Mouse (Mus musculus) cortical plate, adult 2 months (tissue): ENCODE results near the gene Prrc2b. TPM values are rescaled to one million over a fixed set of nuclear protein-coding genes. Genes with fewer than 3 reads are reported as not detected.

Experiments
- H3K27ac ChIP-seq: fragments of 200-500 bp; 2 replicates; pipeline ENCODE4 v1.5.1; 2012; ENCODE audit warnings: low read length, control low read depth, inconsistent platforms; ENCODE audit not compliant: insufficient read depth
- H3K4me1 ChIP-seq: fragments of 200-500 bp; 2 replicates; pipeline ENCODE4 v1.6.1; 2011; ENCODE audit warnings: low read length; ENCODE audit not compliant: control insufficient read depth, insufficient read depth
- H3K4me3 ChIP-seq: fragments of 200-500 bp; 2 replicates; pipeline ENCODE4 v1.5.1; 2011; ENCODE audit warnings: mild to moderate bottlenecking, low read length, control low read depth; ENCODE audit not compliant: insufficient read depth
- CTCF ChIP-seq: fragments of 200-500 bp; IDR thresholded peaks from 2 replicates; pipeline ENCODE4 v1.5.1; 2011; ENCODE audit warnings: mild to moderate bottlenecking, control low read depth, low read length; ENCODE audit not compliant: insufficient read depth; ENCODE audit errors: extremely low read depth
- POLR2A ChIP-seq: fragments of 200-500 bp; IDR thresholded peaks from 2 replicates; pipeline ENCODE4 v1.6.1; 2011; ENCODE audit warnings: mild to moderate bottlenecking, low read length, control low read depth; ENCODE audit not compliant: insufficient read depth; ENCODE audit errors: extremely low read depth
- polyA plus RNA-seq: library from polyadenylated mRNA; depleted of rRNA; stranded (reverse); fragments of >200 nt; gene quantifications from 2 replicates; pipeline ENCODE4 v1.2.3, GENCODE M21; 2012; rRNA removed

Prrc2b gene
- 97.6 and 99.1 TPM in 2 replicates for polyA plus RNA-seq

GRCm38 (mm10) chr2:32150924-32151659 lies at the start of gene Prrc2b:
Gene Prrc2b (plus strand): TSS chr2:32151082.
- TF ChIP-seq CTCF = no peak
- TF ChIP-seq POLR2A = no peak

DNA sequence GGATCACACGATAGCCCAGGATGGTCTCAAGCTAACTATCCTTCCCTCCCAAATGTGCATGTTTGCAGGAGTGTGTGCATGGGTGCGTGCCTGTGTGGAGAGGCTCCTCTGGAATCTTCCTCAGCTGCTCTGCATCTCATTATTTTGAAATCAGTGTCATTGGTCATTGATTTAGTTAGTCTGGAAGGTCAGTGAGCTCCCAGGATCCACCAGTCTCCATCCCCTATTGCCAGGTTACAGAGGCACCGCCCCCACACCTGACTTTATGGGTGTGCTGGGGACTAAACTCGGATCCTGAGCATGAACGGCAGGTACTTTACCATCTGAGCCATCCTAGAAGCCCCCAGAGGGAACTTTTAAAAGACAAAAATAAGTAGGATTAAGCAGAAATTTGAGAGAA lies 47.9 kb upstream of the Prrc2b start:
- Histone ChIP-seq H3K27ac (no peak overlapping the region), H3K4me1 (peaks cover 14% of the 10 kb centered on the region), H3K4me3 (no peak overlapping the region)
- TF ChIP-seq CTCF (no peak), POLR2A (no peak)

More at GRCm38 (mm10) chr2:32150924-32151659, at the start of gene Prrc2b:
- H3K27ac ChIP-seq = peak within 1 kb of the TSS; percentile 97
- peaks cover 8% of the 10 kb centered on the region; the same call in 1 of the 2 replicates for H3K4me1 ChIP-seq
- H3K4me3 ChIP-seq = peak within 1 kb of the TSS; percentile 89

GRCm38 (mm10) chr2:32103557-32103956 lies 47.3 kb upstream of the Prrc2b start:
- Histone ChIP-seq H3K27ac (peak overlapping the region; percentile 73; the same call in 1 of the 2 replicates), H3K4me3 (no peak overlapping the region), H3K4me1 (peaks cover 14% of the 10 kb centered on the region)
- no peak for TF ChIP-seq POLR2A
- TF ChIP-seq CTCF = no peak

GRCm38 (mm10) chr2:32104122-32104521 lies 46.8 kb upstream of the Prrc2b start:
- H3K4me3 ChIP-seq = no peak overlapping the region
- peaks cover 14% of the 10 kb centered on the region for H3K4me1 ChIP-seq
- TF ChIP-seq CTCF (no peak), POLR2A (no peak)
- peak overlapping the region; percentile 36 for H3K27ac ChIP-seq

DNA sequence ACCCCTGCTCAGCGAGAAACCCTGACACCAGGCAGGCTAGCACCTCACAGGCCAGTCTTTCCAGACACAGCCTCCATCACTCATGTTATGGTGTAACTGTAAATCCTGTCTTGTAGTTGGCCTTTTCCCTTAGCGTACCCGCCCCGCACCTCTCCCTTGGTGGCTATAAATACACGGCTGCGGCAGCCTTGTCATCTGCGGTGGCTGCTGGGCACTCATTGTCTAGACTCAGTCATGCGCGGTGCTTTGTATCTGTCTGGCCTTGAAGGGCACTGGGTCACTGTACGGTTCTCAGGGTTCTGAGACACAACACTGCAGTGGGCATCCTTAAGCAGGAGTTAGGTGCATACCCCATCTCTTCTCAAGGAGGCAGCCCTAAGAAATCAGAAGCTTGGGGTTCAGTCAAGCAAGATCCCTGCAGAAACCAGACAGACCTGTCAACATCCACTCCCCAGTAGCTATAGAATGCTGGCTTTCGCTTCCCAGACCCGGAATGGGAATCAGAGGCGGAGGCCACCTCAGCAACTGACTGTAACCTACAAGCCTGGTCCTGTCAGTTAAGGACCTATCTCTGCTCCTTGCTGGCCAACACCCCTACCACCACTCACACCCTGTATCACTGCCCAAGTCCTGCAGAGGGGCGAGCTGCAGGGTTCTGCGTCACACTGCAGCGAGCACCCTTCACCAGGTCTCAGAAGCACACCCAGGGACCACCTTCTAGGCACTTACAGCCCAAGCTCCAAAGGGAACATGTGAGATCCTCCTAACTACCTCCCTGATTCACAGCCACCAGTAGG lies 45.6 kb upstream of the Prrc2b start:
- H3K4me1 ChIP-seq = peaks cover 14% of the 10 kb centered on the region
- H3K4me3 ChIP-seq = no peak overlapping the region
- TF ChIP-seq CTCF = no peak
- TF ChIP-seq POLR2A = no peak
- H3K27ac ChIP-seq = peak overlapping the region; percentile 7; the same call in 1 of the 2 replicates

DNA sequence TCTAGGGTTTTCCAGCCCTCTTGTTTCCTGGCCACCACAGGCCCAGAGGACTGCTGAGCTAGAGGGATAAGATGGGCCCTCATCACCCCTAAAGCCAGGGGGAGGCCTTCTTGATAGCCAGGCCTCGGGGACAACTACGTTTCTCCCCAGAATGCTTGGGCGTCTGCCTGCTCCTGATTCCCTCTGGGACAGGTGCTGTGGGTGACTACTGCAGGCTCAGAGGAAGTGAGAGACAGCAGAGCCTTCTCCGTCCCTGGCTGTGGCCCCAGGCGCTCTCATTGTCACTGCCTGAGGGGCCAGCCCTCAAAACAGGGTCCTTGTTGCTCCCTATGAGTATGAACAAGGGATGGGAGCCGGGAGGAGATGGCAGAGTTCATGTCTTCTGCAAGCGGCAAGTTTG lies 45.0 kb upstream of the Prrc2b start:
- no peak overlapping the region for H3K4me3 ChIP-seq
- H3K27ac ChIP-seq = 0 out of 2 replicates have a peak overlapping the region, but pooled peaks have one; percentile 7
- peaks cover 14% of the 10 kb centered on the region for H3K4me1 ChIP-seq

DNA sequence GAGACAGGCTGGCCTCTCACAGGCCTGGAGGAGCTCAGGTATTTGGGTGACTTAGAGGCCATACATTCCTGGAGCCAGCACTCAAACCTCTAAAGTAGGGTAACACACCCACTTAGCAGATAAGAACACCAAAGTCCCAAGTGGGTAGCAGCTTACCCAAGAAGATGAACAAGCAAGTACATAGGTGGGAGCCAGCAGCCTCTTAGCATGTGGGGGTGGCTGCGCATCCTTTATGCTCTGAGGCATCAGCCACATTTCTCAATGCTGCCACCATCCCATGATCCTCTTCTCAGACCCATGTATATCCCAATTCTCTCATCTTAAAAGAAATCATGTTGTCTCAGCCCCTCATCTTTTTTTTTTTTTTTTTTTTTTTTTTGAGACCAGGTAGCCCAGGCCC lies 39.6 kb upstream of the Prrc2b start:
- Histone ChIP-seq H3K4me1 (peaks cover 4% of the 10 kb centered on the region), H3K27ac (no peak overlapping the region), H3K4me3 (no peak overlapping the region)
- TF ChIP-seq POLR2A (no peak), CTCF (no peak)

More for the DNA sequence above, 45.0 kb upstream of the Prrc2b start:
- TF ChIP-seq POLR2A (no peak), CTCF (no peak)

- Histone ChIP-seq H3K27ac (peak overlapping the region; percentile 36; the same call in 1 of the 2 replicates), H3K4me1 (peaks cover 4% of the 10 kb centered on the region), H3K4me3 (no peak overlapping the region)
- TF ChIP-seq CTCF (no peak), POLR2A (no peak)
Measured at GRCm38 (mm10) chr2:32112548-32112947, 38.3 kb upstream of the Prrc2b start.

DNA sequence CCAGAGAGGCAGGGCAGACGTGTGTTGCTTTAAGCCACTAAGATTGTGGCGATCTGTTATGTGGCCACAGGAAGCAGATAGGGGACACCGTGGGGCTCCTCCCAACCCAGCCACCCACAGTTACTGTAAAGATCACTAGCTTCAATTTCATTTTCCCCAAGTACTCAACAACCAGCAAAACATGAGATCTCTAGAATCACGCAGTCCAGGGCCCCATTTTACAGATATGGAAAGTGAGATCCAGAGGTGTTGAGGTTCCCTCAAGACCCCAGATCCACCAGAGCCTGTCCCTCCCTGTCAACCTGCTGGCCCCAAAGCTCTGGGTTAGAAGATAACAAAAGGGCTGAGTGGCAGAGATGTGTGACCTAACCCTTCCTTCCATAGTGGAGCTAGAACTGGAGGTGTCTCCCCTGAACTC lies 35.0 kb upstream of the Prrc2b start:
- H3K4me1 ChIP-seq = peaks cover 4% of the 10 kb centered on the region
- H3K27ac ChIP-seq = no peak overlapping the region
- H3K4me3 ChIP-seq = no peak overlapping the region
- TF ChIP-seq POLR2A (no peak), CTCF (no peak)
